Mouse (Mus musculus): ENCODE data around the gene Rpl12. TPM values are rescaled to one million over a fixed set of nuclear protein-coding genes. Genes with fewer than 3 reads are reported as not detected.
A peak's percentile ranks its signal among the peaks of the same experiment; 100 is the strongest.

The Rpl12 gene
- polyA plus RNA-seq (2012; rRNA removed) = 484 and 506 TPM in 2 replicates

GRCm38 (mm10) chr2:32961192-32961995 lies at the start of gene Rpl12, which contains the start of gene Lrsam1:
TSS of gene Rpl12 (plus strand) at chr2:32961559.
TSS of gene Lrsam1 (minus strand) at chr2:32961614.
- peak; percentile 77 for TF ChIP-seq POLR2A (IDR thresholded peaks at IDR 0.05; ENCODE audit: extremely low read depth, insufficient read depth, low read length)
- no peak for TF ChIP-seq CTCF (IDR thresholded peaks at IDR 0.05; ENCODE audit: extremely low read depth, insufficient read depth, low read length)
- H3K4me3 ChIP-seq (ENCODE audit: insufficient read depth, low read length) = peak within 1 kb of the TSS; percentile 62
- H3K4me1 ChIP-seq (ENCODE audit: control insufficient read depth, insufficient read depth, low read length) = peaks cover 4% of the 10 kb centered on the region
- H3K27ac ChIP-seq (ENCODE audit: insufficient read depth, low read length) = no peak within 1 kb of the TSS

GRCm38 (mm10) chr2:32911639-32912182 lies 49.6 kb upstream of the Rpl12 start:
- TF ChIP-seq CTCF (IDR thresholded peaks at IDR 0.05; ENCODE audit: extremely low read depth, insufficient read depth, low read length) = no peak
- TF ChIP-seq POLR2A (IDR thresholded peaks at IDR 0.05; ENCODE audit: extremely low read depth, insufficient read depth, low read length) = no peak
- Histone ChIP-seq H3K4me1 (ENCODE audit: control insufficient read depth, insufficient read depth, low read length) (peaks cover 7% of the 10 kb centered on the region), H3K4me3 (ENCODE audit: insufficient read depth, low read length) (no peak overlapping the region), H3K27ac (ENCODE audit: insufficient read depth, low read length) (no peak overlapping the region)

GRCm38 (mm10) chr2:32912210-32912804 lies 49.1 kb upstream of the Rpl12 start:
- H3K4me3 ChIP-seq (ENCODE audit: insufficient read depth, low read length) = no peak overlapping the region
- H3K4me1 ChIP-seq (ENCODE audit: control insufficient read depth, insufficient read depth, low read length) = peaks cover 5% of the 10 kb centered on the region
- peak; percentile 100 for TF ChIP-seq CTCF (IDR thresholded peaks at IDR 0.05; ENCODE audit: extremely low read depth, insufficient read depth, low read length)
- no peak for TF ChIP-seq POLR2A (IDR thresholded peaks at IDR 0.05; ENCODE audit: extremely low read depth, insufficient read depth, low read length)
- H3K27ac ChIP-seq (ENCODE audit: insufficient read depth, low read length) = no peak overlapping the region

- H3K4me1 ChIP-seq (ENCODE audit: control insufficient read depth, insufficient read depth, low read length) = peaks cover 5% of the 10 kb centered on the region; the same call in 1 of the 2 replicates
- TF ChIP-seq POLR2A (IDR thresholded peaks at IDR 0.05; ENCODE audit: extremely low read depth, insufficient read depth, low read length) = no peak
- TF ChIP-seq CTCF (IDR thresholded peaks at IDR 0.05; ENCODE audit: extremely low read depth, insufficient read depth, low read length) = no peak
- no peak overlapping the region for H3K4me3 ChIP-seq (ENCODE audit: insufficient read depth, low read length)
- H3K27ac ChIP-seq (ENCODE audit: insufficient read depth, low read length) = peak overlapping the region; percentile 75
Measured at GRCm38 (mm10) chr2:32914362-32914761, 47.0 kb upstream of the Rpl12 start.

- Histone ChIP-seq H3K4me3 (ENCODE audit: insufficient read depth, low read length) (no peak overlapping the region), H3K4me1 (ENCODE audit: control insufficient read depth, insufficient read depth, low read length) (peaks cover 5% of the 10 kb centered on the region; the same call in 1 of the 2 replicates), H3K27ac (ENCODE audit: insufficient read depth, low read length) (peak overlapping the region; percentile 75)
- TF ChIP-seq POLR2A (IDR thresholded peaks at IDR 0.05; ENCODE audit: extremely low read depth, insufficient read depth, low read length) (no peak), CTCF (IDR thresholded peaks at IDR 0.05; ENCODE audit: extremely low read depth, insufficient read depth, low read length) (no peak)
Measured at GRCm38 (mm10) chr2:32914896-32915295, 46.5 kb upstream of the Rpl12 start.

GRCm38 (mm10) chr2:32917526-32917925 lies 43.8 kb upstream of the Rpl12 start:
- Histone ChIP-seq H3K4me3 (ENCODE audit: insufficient read depth, low read length) (no peak overlapping the region), H3K27ac (ENCODE audit: insufficient read depth, low read length) (0 out of 2 replicates have a peak overlapping the region, but pooled peaks have one; percentile 29), H3K4me1 (ENCODE audit: control insufficient read depth, insufficient read depth, low read length) (peaks cover 5% of the 10 kb centered on the region; the same call in 1 of the 2 replicates)
- 0 out of 2 replicates have a peak, but pooled peaks have one; percentile 15 for TF ChIP-seq POLR2A (IDR thresholded peaks at IDR 0.05; ENCODE audit: extremely low read depth, insufficient read depth, low read length)
- TF ChIP-seq CTCF (IDR thresholded peaks at IDR 0.05; ENCODE audit: extremely low read depth, insufficient read depth, low read length) = no peak

GRCm38 (mm10) chr2:32918391-32918790 lies 43.0 kb upstream of the Rpl12 start:
- no peak overlapping the region for H3K4me3 ChIP-seq (ENCODE audit: insufficient read depth, low read length)
- H3K27ac ChIP-seq (ENCODE audit: insufficient read depth, low read length) = no peak overlapping the region
- TF ChIP-seq CTCF (IDR thresholded peaks at IDR 0.05; ENCODE audit: extremely low read depth, insufficient read depth, low read length) (no peak), POLR2A (IDR thresholded peaks at IDR 0.05; ENCODE audit: extremely low read depth, insufficient read depth, low read length) (no peak)
- peaks cover 5% of the 10 kb centered on the region; the same call in 1 of the 2 replicates for H3K4me1 ChIP-seq (ENCODE audit: control insufficient read depth, insufficient read depth, low read length)

GRCm38 (mm10) chr2:32921235-32921634 lies 40.1 kb upstream of the Rpl12 start:
- H3K27ac ChIP-seq (ENCODE audit: insufficient read depth, low read length) = no peak overlapping the region
- TF ChIP-seq CTCF (IDR thresholded peaks at IDR 0.05; ENCODE audit: extremely low read depth, insufficient read depth, low read length) (no peak), POLR2A (IDR thresholded peaks at IDR 0.05; ENCODE audit: extremely low read depth, insufficient read depth, low read length) (no peak)
- peaks cover 5% of the 10 kb centered on the region; the same call in 1 of the 2 replicates for H3K4me1 ChIP-seq (ENCODE audit: control insufficient read depth, insufficient read depth, low read length)
- no peak overlapping the region for H3K4me3 ChIP-seq (ENCODE audit: insufficient read depth, low read length)

GRCm38 (mm10) chr2:32921801-32922380 lies 39.5 kb upstream of the Rpl12 start:
- Histone ChIP-seq H3K4me3 (ENCODE audit: insufficient read depth, low read length) (no peak overlapping the region), H3K4me1 (ENCODE audit: control insufficient read depth, insufficient read depth, low read length) (peaks cover 5% of the 10 kb centered on the region; the same call in 1 of the 2 replicates), H3K27ac (ENCODE audit: insufficient read depth, low read length) (no peak overlapping the region)
- no peak for TF ChIP-seq CTCF (IDR thresholded peaks at IDR 0.05; ENCODE audit: extremely low read depth, insufficient read depth, low read length)
- TF ChIP-seq POLR2A (IDR thresholded peaks at IDR 0.05; ENCODE audit: extremely low read depth, insufficient read depth, low read length) = no peak
